Mouse (Mus musculus): ENCODE measurements around the gene BC052040.

GRCm38 (mm10) chr2:115730502-115730901 lies 149.0 kb downstream of the BC052040 start:
- TF ChIP-seq CTCF (conservative IDR thresholded peaks at IDR 0.05; ENCODE audit: low read length), result no peak
- no peak for TF ChIP-seq NANOG (IDR thresholded peaks at IDR 0.05; ENCODE audit: borderline replicate concordance, low read length)
